Mouse (Mus musculus) MEL (cell line): ENCODE measurements around the gene Polr2h.

Source experiments
- CHD1 ChIP-seq: IDR thresholded peaks from 2 replicates; pipeline ENCODE4 v1.6.1; 2012; ENCODE audit warnings: low read depth, mild to moderate bottlenecking, inconsistent platforms, low read length, improper control_type of control experiment
- CTCF ChIP-seq, 3 experiments: IDR thresholded peaks in 2 of 3; conservative IDR thresholded peaks in 1 of 3; 2 replicates each; pipeline ENCODE4 v1.5.1; 2011 to 2012; ENCODE audit warnings: low read length in 3 of 3, low read depth in 2 of 3, mild to moderate bottlenecking in 2 of 3, improper control_type of control experiment in 1 of 3, inconsistent platforms in 1 of 3, mixed read lengths in 1 of 3, moderate library complexity in 1 of 3; ENCODE audit not compliant: control insufficient read depth in 1 of 3, insufficient read depth in 1 of 3, poor library complexity in 1 of 3, severe bottlenecking in 1 of 3
- EP300 ChIP-seq, 2 experiments: IDR thresholded peaks; 2 replicates each; pipeline ENCODE4 v1.6.1; 2011; ENCODE audit warnings: improper control_type of control experiment in 2 of 2, low read length in 2 of 2, low read depth in 1 of 2, mild to moderate bottlenecking in 1 of 2
- MAX ChIP-seq: IDR thresholded peaks from 2 replicates; pipeline ENCODE4 v1.6.1; 2011; ENCODE audit warnings: low read length, improper control_type of control experiment
- MXI1 ChIP-seq: IDR thresholded peaks from 2 replicates; pipeline ENCODE4 v1.6.1; 2011; ENCODE audit warnings: mild to moderate bottlenecking, low read depth, low read length, improper control_type of control experiment
- ZNF384 ChIP-seq: IDR thresholded peaks from 2 replicates; pipeline ENCODE4 v1.6.1; 2012; ENCODE audit warnings: low read depth, mild to moderate bottlenecking, inconsistent platforms, low read length, improper control_type of control experiment

GRCm38 (mm10) chr16:20717181-20717977, at the start of gene Polr2h, which contains the start of gene Clcn2:
- TF ChIP-seq MAX (peak; percentile 90), MXI1 (peak; percentile 97), CTCF (IDR thresholded peaks at IDR 0.05 in 2 of 3, conservative IDR thresholded peaks at IDR 0.05 in 1 of 3; ENCODE audit: control insufficient read depth in 1 of 3, insufficient read depth in 1 of 3, low read depth in 2 of 3, low read length in 3 of 3, poor library complexity in 1 of 3, severe bottlenecking in 1 of 3) (peak in 2 of 3 experiments; percentile 77 to 84; a peak in 5 of 6 replicates), ZNF384 (no peak), CHD1 (no peak), EP300 (IDR thresholded peaks at IDR 0.05; ENCODE audit: low read depth in 1 of 2, low read length in 2 of 2) (no peak)
